Mouse (Mus musculus) megakaryocyte, embryonic 14.5 days (primary cell): ENCODE data around the gene Scube1.

Source experiments
- FLI1 ChIP-seq: IDR thresholded peaks from 2 replicates; pipeline ENCODE4 v1.6.1; 2012; ENCODE audit warnings: low read length, inconsistent platforms, mixed read lengths
- GATA1 ChIP-seq: IDR thresholded peaks from 3 replicates; pipeline ENCODE4 v1.6.1; 2012; ENCODE audit warnings: mixed read lengths, low read length, inconsistent platforms, borderline replicate concordance

DNA sequence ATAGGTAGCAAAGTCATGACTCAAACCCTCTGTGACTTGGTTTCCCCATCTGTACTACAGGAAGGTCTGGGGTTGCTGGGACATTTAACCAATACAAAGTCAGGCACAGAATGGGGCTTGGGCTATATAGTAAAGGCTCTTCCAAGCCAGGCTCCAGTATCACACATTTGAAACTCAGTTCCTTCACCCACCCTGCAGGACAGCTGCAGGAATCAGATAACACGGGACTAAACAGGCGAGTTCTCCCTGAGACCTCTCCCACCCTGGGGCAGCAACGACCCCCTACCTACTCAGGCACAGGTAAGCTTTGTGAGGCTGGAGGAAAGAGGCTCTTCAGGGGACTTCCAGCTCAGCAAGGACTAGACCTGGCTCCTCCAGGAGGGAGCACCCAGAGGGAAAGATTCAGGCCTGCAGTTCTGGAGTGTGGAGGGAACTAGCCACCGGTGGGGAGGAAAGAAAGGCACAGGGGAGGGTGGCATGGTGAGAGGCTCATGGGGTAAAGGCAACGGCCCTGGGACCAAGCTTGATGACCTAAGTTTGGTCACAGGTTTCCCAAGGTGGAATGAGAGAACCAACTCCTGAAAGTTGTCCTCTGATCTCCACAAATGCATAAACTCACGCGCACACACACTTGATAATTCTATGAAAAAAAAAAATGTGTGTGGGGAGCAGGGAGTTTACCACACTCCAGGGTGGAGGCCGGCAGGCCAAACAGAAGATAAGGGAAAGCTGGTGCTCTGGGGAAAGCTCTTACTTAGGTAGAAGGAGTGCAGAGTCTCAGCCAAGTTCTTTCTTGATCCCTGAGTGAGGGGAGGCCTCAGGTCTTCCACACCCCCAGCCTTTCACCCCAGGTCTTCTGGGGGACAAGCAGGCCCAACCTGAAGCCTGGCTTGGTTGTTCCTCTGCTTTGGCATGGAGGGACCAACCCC lies 132.3 kb downstream of the Scube1 start:
- TF ChIP-seq GATA1 (no peak), FLI1 (no peak)
